Mouse (Mus musculus): ENCODE measurements at regions not wholly inside any gene's neighbourhood (a gene's known extent, or its start where the extent isn't known, plus 50 kb on each side); places are given as distances from the start of the nearest gene placed in this dataset.

GRCm38 (mm10) chr16:29972741-29973141 lies 91.4 kb upstream of the Hes1 start:
- DNase-seq: no peak

- DNase-seq: no peak
Measured at GRCm38 (mm10) chr16:29973250-29973649, 90.9 kb upstream of the Hes1 start.

- no peak for DNase-seq
Measured at GRCm38 (mm10) chr16:29975800-29976199, 88.4 kb upstream of the Hes1 start.

GRCm38 (mm10) chr16:29977011-29977410 lies 87.2 kb upstream of the Hes1 start:
- no peak for DNase-seq

GRCm38 (mm10) chr16:29977711-29978110 lies 86.5 kb upstream of the Hes1 start:
- DNase-seq: no peak

- DNase-seq: no peak
Measured at GRCm38 (mm10) chr16:29979066-29979465, 85.1 kb upstream of the Hes1 start.

GRCm38 (mm10) chr16:29981543-29981942 lies 82.6 kb upstream of the Hes1 start:
- DNase-seq: no peak

- DNase-seq: no peak
Measured at GRCm38 (mm10) chr16:29982224-29982785, 81.9 kb upstream of the Hes1 start.

DNA sequence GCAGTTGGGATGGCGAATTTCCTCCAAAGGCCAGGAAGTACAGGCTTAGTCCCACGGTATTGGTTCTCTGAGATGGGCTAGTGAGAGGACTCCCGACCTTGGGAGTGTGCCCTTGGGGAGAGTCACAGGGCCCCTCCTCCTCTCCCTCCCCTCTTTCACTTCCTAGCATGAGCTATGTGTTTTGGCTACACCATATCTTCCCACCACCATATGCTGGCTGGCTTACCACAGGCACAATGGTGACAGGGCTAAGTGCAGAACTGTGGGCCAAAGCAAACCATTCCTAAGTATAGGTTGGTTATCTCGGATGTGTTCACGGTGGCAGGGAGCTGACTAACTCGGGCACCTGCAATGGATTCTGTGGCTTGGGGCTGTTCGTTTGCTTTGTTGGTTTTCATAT lies 81.0 kb upstream of the Hes1 start:
- DNase-seq: no peak

GRCm38 (mm10) chr16:29985126-29985931 lies 78.9 kb upstream of the Hes1 start:
- DNase-seq: no peak

DNA sequence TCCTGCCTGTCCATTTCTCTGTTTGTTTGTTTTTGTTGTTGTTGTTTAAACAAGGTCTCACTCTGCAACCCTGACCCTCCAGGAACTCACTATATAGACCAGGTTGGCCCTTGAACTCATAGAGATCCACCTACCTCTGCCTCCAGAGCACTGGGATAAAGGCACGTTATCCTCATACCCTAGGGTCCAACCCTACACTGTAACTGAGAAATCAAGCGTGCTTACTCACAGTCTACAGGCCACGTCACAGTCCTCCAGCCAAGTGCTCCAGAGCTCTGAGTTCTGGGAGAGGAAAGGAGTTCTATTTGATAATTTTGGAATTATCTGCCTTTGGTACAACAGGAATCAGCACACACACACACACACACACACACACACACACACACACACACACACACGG lies 76.6 kb upstream of the Hes1 start:
- no peak for DNase-seq

- no peak for DNase-seq
Measured at GRCm38 (mm10) chr16:29987999-29988398, 76.2 kb upstream of the Hes1 start.

GRCm38 (mm10) chr16:29989308-29989707 lies 74.9 kb upstream of the Hes1 start:
- DNase-seq: no peak

- no peak for DNase-seq
Measured at GRCm38 (mm10) chr16:29990393-29990792, 73.8 kb upstream of the Hes1 start.

DNA sequence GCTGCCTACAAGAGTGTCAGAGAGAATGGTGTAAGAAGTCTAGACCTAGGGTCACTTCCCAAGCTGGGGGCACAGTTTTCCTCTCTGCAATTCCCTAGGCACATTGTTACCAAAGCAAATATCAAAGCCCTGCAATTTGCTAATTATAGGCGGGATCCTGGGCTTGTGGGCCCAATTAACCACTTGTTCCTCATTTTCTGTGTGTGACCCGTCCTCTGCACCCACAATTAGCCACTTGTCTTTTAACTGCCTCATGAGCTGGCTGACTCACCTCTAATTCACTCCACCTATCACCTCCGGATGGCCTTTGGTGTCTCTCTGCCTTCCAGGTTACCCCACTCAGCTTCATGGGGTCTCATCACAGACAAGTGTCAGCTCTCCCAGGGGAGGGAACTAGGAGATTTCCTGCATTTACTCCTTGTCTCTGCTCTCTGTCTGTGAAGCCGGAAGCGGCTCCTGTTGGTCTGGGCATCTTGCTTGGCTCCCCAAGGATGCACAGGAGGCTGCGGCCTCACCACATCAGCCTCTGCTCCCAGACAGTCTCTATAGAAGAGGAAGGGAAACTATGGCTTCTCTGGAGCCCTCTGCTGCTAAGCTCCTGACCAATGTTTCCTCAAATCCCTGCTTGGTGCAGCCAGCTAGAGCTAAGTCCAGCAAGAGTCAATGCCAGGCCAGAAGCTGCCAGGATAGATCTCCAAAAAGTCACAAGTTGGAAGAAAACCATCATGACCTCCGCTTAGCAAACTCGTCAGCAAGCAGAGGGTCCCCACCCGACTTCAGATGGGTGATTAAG lies 73.2 kb upstream of the Hes1 start:
- DNase-seq: no peak

- DNase-seq: no peak
Measured at GRCm38 (mm10) chr16:29991876-29992380, 72.3 kb upstream of the Hes1 start.

DNA sequence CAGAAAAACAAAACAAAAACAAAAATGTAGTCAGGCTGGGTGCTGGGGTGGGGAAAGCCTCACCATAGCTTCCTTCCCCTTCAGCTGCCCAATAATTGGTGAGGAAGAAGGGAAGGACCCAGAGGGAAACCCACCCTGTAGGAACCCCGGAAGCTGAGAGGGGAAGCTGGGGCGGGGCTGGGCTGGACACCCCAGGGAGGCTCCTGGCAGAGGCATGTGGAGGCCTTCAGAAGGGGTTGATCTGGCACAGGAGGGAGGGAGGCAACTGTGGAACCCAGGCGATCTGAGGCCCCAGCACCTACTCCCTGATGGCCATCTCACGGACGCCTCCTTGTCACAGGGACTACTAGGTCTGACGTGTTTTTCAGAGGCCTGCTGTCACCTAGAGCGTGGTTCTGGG lies 71.1 kb upstream of the Hes1 start:
- DNase-seq: no peak

- no peak for DNase-seq
Measured at GRCm38 (mm10) chr16:29993535-29993934, 70.6 kb upstream of the Hes1 start.

GRCm38 (mm10) chr16:29996139-29997069 lies 67.8 kb upstream of the Hes1 start:
- peak; percentile 35 to 49 for DNase-seq

GRCm38 (mm10) chr16:30000166-30000565 lies 64.0 kb upstream of the Hes1 start:
- DNase-seq: no peak

GRCm38 (mm10) chr16:30005124-30005523 lies 59.1 kb upstream of the Hes1 start:
- no peak for DNase-seq

DNA sequence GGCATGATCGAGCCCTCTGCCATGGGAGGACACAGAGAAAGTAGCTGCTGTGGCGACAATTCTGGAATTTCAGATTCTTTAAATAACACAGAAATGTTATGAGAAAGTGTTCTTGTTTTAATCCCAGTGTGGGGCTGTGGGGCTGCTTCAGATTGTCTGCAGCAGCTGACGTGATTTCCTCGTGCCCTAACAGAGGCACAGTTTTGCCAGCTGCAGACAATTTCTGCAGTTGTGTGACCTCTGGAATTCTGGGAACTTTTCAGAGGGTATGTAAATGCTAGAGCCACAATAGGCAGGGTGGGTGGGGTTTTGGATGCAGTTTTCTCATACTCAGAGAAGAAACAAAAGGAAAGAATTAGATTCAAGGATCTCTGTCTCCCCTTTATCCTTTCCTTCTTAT lies 57.4 kb upstream of the Hes1 start:
- no peak for DNase-seq
